Mouse (Mus musculus): ENCODE data around the gene Nav2. TPM values are rescaled to one million over a fixed set of nuclear protein-coding genes. Genes with fewer than 3 reads are reported as not detected.

Nav2 gene
- polyA plus RNA-seq, 1 experiment from 2014 or later: 5.8 TPM

DNA sequence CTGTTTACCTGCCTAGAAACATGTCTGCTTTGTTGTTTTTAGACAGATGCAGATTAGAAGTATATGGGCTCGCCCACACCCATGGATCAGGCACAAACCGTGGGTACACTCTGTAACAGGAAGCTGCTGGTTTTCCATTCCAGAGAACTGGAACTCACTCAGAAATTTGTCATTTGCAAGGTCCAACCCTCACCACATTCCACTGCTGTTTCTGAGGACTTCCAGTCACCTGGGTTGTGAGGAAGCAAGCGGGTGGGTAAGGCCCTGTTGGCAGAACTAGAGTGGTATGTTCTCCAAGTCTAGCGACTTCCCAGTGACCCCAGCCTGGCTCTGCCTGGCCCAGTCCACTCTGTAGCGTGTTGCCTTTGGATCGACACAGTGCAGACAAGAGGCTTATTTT lies 349.6 kb downstream of the Nav2 start:
- H3K27me3 ChIP-seq (replicated peaks; ENCODE audit: control insufficient read depth, insufficient read depth, low read length): no peaks in the 10 kb centered on the region
- TF ChIP-seq CTCF (IDR thresholded peaks at IDR 0.05; ENCODE audit: low read depth): no peak
- H3K9me3 ChIP-seq (ENCODE audit: control insufficient read depth): no peaks in the 10 kb centered on the region
- H3K9ac ChIP-seq (ENCODE audit: low read depth, low read length): no peak overlapping the region
- no peak overlapping the region for H3K27ac ChIP-seq (ENCODE audit: low read depth, low read length)
- no peaks in the 10 kb centered on the region for H3K36me3 ChIP-seq (ENCODE audit: control insufficient read depth, insufficient read depth)
- 79% methylated on average over 6 of the region's 6 CpGs for WGBS
- ATAC-seq: no peak
- H3K4me2 ChIP-seq (replicated peaks; ENCODE audit: low read depth): no peak overlapping the region
- H3K4me3 ChIP-seq (ENCODE audit: low read depth, low read length): no peak overlapping the region
- no peaks in the 10 kb centered on the region for H3K4me1 ChIP-seq (replicated peaks; ENCODE audit: control insufficient read depth, insufficient read depth, low read length)

- no peaks in the 10 kb centered on the region for H3K9me3 ChIP-seq (ENCODE audit: control insufficient read depth)
- no peak overlapping the region for H3K4me3 ChIP-seq (ENCODE audit: low read depth, low read length)
- H3K27ac ChIP-seq (ENCODE audit: low read depth, low read length): no peak overlapping the region
- H3K4me1 ChIP-seq (replicated peaks; ENCODE audit: control insufficient read depth, insufficient read depth, low read length): no peaks in the 10 kb centered on the region
- H3K36me3 ChIP-seq (ENCODE audit: control insufficient read depth, insufficient read depth): no peaks in the 10 kb centered on the region
- ATAC-seq: no peak
- no peaks in the 10 kb centered on the region for H3K27me3 ChIP-seq (replicated peaks; ENCODE audit: control insufficient read depth, insufficient read depth, low read length)
- no peak overlapping the region for H3K9ac ChIP-seq (ENCODE audit: low read depth, low read length)
- no peak overlapping the region for H3K4me2 ChIP-seq (replicated peaks; ENCODE audit: low read depth)
- WGBS: 69% methylated on average over 13 of the region's 13 CpGs
- no peak for TF ChIP-seq CTCF (IDR thresholded peaks at IDR 0.05; ENCODE audit: low read depth)
These were observed 353.5 kb downstream of the Nav2 start for GRCm38 (mm10) chr7:49261941-49262511.

- Histone ChIP-seq H3K36me3 (ENCODE audit: control insufficient read depth, insufficient read depth) (no peaks in the 10 kb centered on the region), H3K9me3 (ENCODE audit: control insufficient read depth) (no peaks in the 10 kb centered on the region), H3K27me3 (replicated peaks; ENCODE audit: control insufficient read depth, insufficient read depth, low read length) (no peaks in the 10 kb centered on the region), H3K9ac (ENCODE audit: low read depth, low read length) (no peak overlapping the region), H3K27ac (ENCODE audit: low read depth, low read length) (no peak overlapping the region), H3K4me3 (ENCODE audit: low read depth, low read length) (no peak overlapping the region), H3K4me2 (replicated peaks; ENCODE audit: low read depth) (no peak overlapping the region), H3K4me1 (replicated peaks; ENCODE audit: control insufficient read depth, insufficient read depth, low read length) (no peaks in the 10 kb centered on the region)
- 79% methylated on average over 6 of the region's 6 CpGs for WGBS
- TF ChIP-seq CTCF (IDR thresholded peaks at IDR 0.05; ENCODE audit: low read depth): no peak
- ATAC-seq: no peak
These were observed 357.9 kb downstream of the Nav2 start for GRCm38 (mm10) chr7:49266422-49266821.

GRCm38 (mm10) chr7:49267621-49268325 lies 359.3 kb downstream of the Nav2 start:
- H3K4me3 ChIP-seq (ENCODE audit: low read depth, low read length): no peak overlapping the region
- no peak overlapping the region for H3K4me2 ChIP-seq (replicated peaks; ENCODE audit: low read depth)
- TF ChIP-seq CTCF (IDR thresholded peaks at IDR 0.05; ENCODE audit: low read depth): no peak
- no peak overlapping the region for H3K9ac ChIP-seq (ENCODE audit: low read depth, low read length)
- no peaks in the 10 kb centered on the region for H3K36me3 ChIP-seq (ENCODE audit: control insufficient read depth, insufficient read depth)
- WGBS: 83% methylated on average over 12 of the region's 12 CpGs
- ATAC-seq: no peak
- H3K4me1 ChIP-seq (replicated peaks; ENCODE audit: control insufficient read depth, insufficient read depth, low read length): no peaks in the 10 kb centered on the region
- no peak overlapping the region for H3K27ac ChIP-seq (ENCODE audit: low read depth, low read length)
- no peaks in the 10 kb centered on the region for H3K9me3 ChIP-seq (ENCODE audit: control insufficient read depth)
- H3K27me3 ChIP-seq (replicated peaks; ENCODE audit: control insufficient read depth, insufficient read depth, low read length): no peaks in the 10 kb centered on the region

DNA sequence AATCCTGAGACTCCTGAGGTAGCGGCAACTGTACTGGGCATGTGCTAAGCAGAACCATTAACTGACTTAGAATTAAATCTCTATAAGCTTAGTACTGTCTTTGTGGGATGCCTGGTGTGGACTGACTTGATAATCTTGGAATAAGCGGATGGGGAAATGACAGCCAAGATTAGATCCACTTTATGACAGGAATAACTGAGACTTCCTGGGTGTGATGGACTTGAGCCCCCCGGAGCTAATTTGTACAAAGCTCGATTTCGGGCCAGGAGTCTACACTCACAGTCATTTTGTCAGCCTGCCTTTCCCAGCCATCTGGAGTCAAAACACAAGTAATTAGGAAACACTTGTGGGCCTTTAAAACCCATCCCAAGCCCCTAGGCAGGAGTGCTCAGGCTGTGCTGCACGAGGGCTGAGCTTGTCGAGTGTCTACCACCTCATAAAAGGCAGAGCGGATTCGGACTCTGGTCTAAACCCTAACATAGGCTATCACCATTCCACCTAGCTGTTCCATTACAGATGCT lies 359.9 kb downstream of the Nav2 start:
- Histone ChIP-seq H3K4me1 (replicated peaks; ENCODE audit: control insufficient read depth, insufficient read depth, low read length) (no peaks in the 10 kb centered on the region), H3K4me3 (ENCODE audit: low read depth, low read length) (no peak overlapping the region), H3K4me2 (replicated peaks; ENCODE audit: low read depth) (no peak overlapping the region), H3K9ac (ENCODE audit: low read depth, low read length) (no peak overlapping the region), H3K27ac (ENCODE audit: low read depth, low read length) (no peak overlapping the region), H3K36me3 (ENCODE audit: control insufficient read depth, insufficient read depth) (no peaks in the 10 kb centered on the region), H3K27me3 (replicated peaks; ENCODE audit: control insufficient read depth, insufficient read depth, low read length) (no peaks in the 10 kb centered on the region), H3K9me3 (ENCODE audit: control insufficient read depth) (no peaks in the 10 kb centered on the region)
- TF ChIP-seq CTCF (IDR thresholded peaks at IDR 0.05; ENCODE audit: low read depth): no peak
- no peak for ATAC-seq
- 79% methylated on average over 9 of the region's 9 CpGs for WGBS

DNA sequence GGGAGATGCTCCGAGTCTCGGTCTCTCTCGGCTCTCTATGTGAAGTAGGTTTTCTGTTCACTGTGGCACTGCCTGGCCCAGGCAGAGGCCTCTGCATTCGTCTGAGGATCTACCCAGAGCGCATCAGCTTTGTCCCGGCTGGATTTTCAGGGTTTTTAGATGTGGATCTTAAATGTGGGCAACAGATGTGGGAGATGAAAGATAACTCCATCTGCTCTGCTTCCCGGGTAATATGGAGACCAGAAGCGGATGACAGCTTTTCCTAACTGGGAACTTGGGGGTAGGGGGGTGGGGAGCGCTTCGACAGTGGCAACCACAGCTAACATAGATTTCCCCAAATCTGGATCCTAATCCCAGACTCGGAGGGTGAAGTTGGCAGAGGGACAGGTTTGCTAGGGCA lies 362.3 kb downstream of the Nav2 start:
- TF ChIP-seq CTCF (IDR thresholded peaks at IDR 0.05; ENCODE audit: low read depth): no peak
- no peak overlapping the region for H3K9ac ChIP-seq (ENCODE audit: low read depth, low read length)
- H3K27me3 ChIP-seq (replicated peaks; ENCODE audit: control insufficient read depth, insufficient read depth, low read length): no peaks in the 10 kb centered on the region
- no peak overlapping the region for H3K4me2 ChIP-seq (replicated peaks; ENCODE audit: low read depth)
- ATAC-seq: no peak
- no peaks in the 10 kb centered on the region for H3K9me3 ChIP-seq (ENCODE audit: control insufficient read depth)
- H3K27ac ChIP-seq (ENCODE audit: low read depth, low read length): no peak overlapping the region
- no peaks in the 10 kb centered on the region for H3K4me1 ChIP-seq (replicated peaks; ENCODE audit: control insufficient read depth, insufficient read depth, low read length)
- 84% methylated on average over 11 of the region's 11 CpGs for WGBS
- no peak overlapping the region for H3K4me3 ChIP-seq (ENCODE audit: low read depth, low read length)
- no peaks in the 10 kb centered on the region for H3K36me3 ChIP-seq (ENCODE audit: control insufficient read depth, insufficient read depth)

Measured in intestine, postnatal 0 days (tissue).